Mouse (Mus musculus) intestine, postnatal 0 days (tissue): ENCODE measurements around the gene Gm17334. TPM values are rescaled to one million over a fixed set of nuclear protein-coding genes. Genes with fewer than 3 reads are reported as not detected.
A peak's percentile ranks its signal among the peaks of the same experiment; 100 is the strongest.

ENCODE experiments used
- ATAC-seq: fragments of 200-750 bp; cut with Nextera tagmentation; 2 replicates; pipeline ENCODE4 v1.8.0; 2017; ENCODE audit warnings: mild to moderate bottlenecking, moderate TSS enrichment, moderate library complexity
- H3K27ac ChIP-seq: fragments of 300-500 bp; sonication (generic); 2 replicates; pipeline ENCODE4 v1.5.1; 2014; ENCODE audit warnings: mild to moderate bottlenecking, low read depth, low read length, moderate library complexity
- H3K27me3 ChIP-seq: fragments of 300-500 bp; sonication (generic); replicated peaks from 2 replicates; pipeline ENCODE4 v1.6.1; 2014; ENCODE audit warnings: low read length, mixed read lengths; ENCODE audit not compliant: control insufficient read depth, insufficient read depth
- H3K36me3 ChIP-seq: fragments of 300-500 bp; sonication (generic); 2 replicates; pipeline ENCODE4 v1.6.1; 2014; ENCODE audit warnings: mild to moderate bottlenecking, moderate library complexity; ENCODE audit not compliant: control insufficient read depth, insufficient read depth
- H3K4me1 ChIP-seq: fragments of 300-500 bp; sonication (generic); replicated peaks from 2 replicates; pipeline ENCODE4 v1.6.1; 2014; ENCODE audit warnings: antibody characterized with exemption, low read length, mixed read lengths; ENCODE audit not compliant: control insufficient read depth, insufficient read depth
- H3K4me2 ChIP-seq: fragments of 300-500 bp; sonication (generic); replicated peaks from 2 replicates; pipeline ENCODE4 v1.6.1; 2014; ENCODE audit warnings: low read depth, mild to moderate bottlenecking, moderate library complexity
- H3K4me3 ChIP-seq: fragments of 300-500 bp; sonication (generic); 2 replicates; pipeline ENCODE4 v1.5.1; 2014; ENCODE audit warnings: low read depth, low read length
- H3K9ac ChIP-seq: fragments of 300-500 bp; sonication (generic); 2 replicates; pipeline ENCODE4 v1.6.1; 2014; ENCODE audit warnings: mild to moderate bottlenecking, low read depth, low read length
- H3K9me3 ChIP-seq: fragments of 300-500 bp; sonication (generic); 2 replicates; pipeline ENCODE4 v1.6.1; 2016; ENCODE audit warnings: mixed run types; ENCODE audit not compliant: control insufficient read depth
- CTCF ChIP-seq: sonication (generic); IDR thresholded peaks from 2 replicates; pipeline ENCODE4 v1.5.1; 2016; ENCODE audit warnings: low read depth, mild to moderate bottlenecking, control low read depth, antibody characterized with exemption, moderate library complexity
- WGBS: fragments of 180-500 bp; shearing (Covaris S2); extraction: QIAGEN DNeasy Blood & Tissue Kit; methylation state at CpG from one replicate; pipeline ENCODE4 v1.1.7; 2014; 5-methylcytosine and 5-hydroxymethylcytosine counted together
- microRNA-seq: library from miRNA; unstranded; fragments of <30 nt; microRNA quantifications from one replicate; pipeline ENCODE4, GENCODE M21; 2016
- polyA plus RNA-seq: library from polyadenylated mRNA; unstranded; fragments of >200 nt; fragmentation: Nextera tagmentation; extraction: Ambion mirVana; gene quantifications from 2 replicates; pipeline ENCODE4 v1.2.1, GENCODE M21; 2015

The Gm17334 gene
- polyA plus RNA-seq, 1 experiment from 2014 or later: 0.17 TPM

DNA sequence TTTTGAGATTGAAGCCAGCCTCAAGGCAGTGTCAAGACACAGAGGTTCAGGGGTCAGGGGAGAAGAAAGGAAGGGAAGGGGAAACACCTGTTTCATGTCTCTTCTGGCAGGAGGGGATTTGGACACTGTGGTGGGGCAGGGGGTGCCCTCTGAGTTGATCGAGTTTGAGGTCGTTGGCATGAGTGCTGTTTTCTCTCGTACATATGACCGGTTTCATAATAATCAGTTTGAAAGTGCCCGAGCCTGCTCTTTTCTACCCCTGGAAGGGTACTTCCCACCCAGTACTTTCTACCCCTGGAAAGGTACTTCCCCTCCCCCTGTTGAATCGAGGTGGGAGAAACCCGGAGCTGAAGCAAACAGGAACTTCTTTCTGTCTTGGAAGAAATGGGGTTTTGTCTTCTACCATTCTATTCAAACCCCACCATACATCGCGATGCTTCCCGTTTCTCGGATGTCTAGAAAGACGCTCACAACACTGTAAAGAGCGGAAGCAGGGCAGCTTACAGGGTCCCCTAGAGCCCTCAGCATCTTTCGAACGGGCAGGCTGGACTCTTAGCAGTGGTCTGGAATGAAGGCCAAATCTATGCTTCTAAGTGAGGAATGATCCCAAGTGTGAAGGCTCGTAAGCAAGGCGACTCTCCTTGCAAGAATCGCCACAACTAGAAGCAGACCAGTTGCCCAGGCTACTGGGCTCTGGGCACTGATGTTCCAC is 37.9 kb downstream of the Gm17334 start:
- no peaks in the 10 kb centered on the region for H3K27me3 ChIP-seq
- WGBS: 68% methylated on average over 18 of the region's 18 CpGs
- H3K4me3 ChIP-seq: no peak overlapping the region
- H3K4me1 ChIP-seq: no peaks in the 10 kb centered on the region
- no peak for ATAC-seq
- no peaks in the 10 kb centered on the region for H3K36me3 ChIP-seq
- no peak overlapping the region for H3K27ac ChIP-seq
- H3K4me2 ChIP-seq: 0 out of 2 replicates have a peak overlapping the region, but pooled peaks have one; percentile 51
- H3K9me3 ChIP-seq: no peaks in the 10 kb centered on the region
- H3K9ac ChIP-seq: no peak overlapping the region
- TF ChIP-seq CTCF: no peak

DNA sequence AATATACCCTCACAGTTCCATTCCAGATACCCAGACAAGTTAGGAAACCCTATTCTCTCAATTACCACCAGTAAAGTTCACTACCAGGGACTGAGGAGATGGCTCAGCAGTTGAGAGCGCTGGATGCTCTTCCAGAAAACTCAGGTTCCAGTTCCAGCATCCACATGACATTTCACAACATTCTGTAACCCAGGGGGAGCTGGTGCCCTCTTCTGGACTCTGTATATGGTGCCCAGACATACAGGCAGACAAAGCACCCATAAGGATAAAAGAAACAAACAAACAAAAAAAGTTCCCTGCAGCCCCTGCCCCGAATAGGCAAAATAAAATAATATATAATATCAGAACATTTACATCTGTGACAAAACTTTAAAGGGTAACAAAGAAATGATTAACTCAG is 38.6 kb downstream of the Gm17334 start:
- H3K4me2 ChIP-seq: no peak overlapping the region
- H3K9me3 ChIP-seq: no peaks in the 10 kb centered on the region
- no peak overlapping the region for H3K4me3 ChIP-seq
- no peaks in the 10 kb centered on the region for H3K27me3 ChIP-seq
- H3K4me1 ChIP-seq: no peaks in the 10 kb centered on the region
- no peak for TF ChIP-seq CTCF
- H3K36me3 ChIP-seq: no peaks in the 10 kb centered on the region
- no peak overlapping the region for H3K27ac ChIP-seq
- no peak for ATAC-seq
- no peak overlapping the region for H3K9ac ChIP-seq
- 81% methylated on average over 2 of the region's 2 CpGs for WGBS

DNA sequence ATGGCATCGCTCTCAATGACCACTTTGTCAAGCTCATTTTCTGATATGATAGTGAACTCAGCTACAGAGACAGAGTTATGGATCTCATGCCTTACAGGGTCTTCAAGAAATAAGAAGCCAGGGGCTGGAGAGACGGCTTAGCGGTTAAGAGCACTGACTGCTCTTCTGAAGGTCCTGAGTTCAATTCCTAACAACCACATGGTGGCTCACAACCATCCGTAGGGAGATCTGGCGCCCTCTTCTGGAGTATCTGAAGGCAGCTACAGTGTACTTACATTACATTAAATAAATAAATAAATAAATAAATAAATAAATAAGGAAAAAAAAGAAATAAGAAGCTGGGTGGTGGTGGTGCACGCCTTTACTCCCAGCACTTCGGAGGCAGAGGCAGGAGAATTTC is 39.2 kb downstream of the Gm17334 start:
- Histone ChIP-seq H3K27me3 (no peaks in the 10 kb centered on the region), H3K4me1 (no peaks in the 10 kb centered on the region), H3K9me3 (no peaks in the 10 kb centered on the region), H3K4me3 (no peak overlapping the region), H3K9ac (no peak overlapping the region), H3K4me2 (no peak overlapping the region), H3K27ac (no peak overlapping the region), H3K36me3 (no peaks in the 10 kb centered on the region)
- no peak for ATAC-seq
- 89% methylated on average over 7 of the region's 7 CpGs for WGBS
- peak; percentile 32 for TF ChIP-seq CTCF

GRCm38 (mm10) chr11:53732244-53732643 is 40.7 kb downstream of the Gm17334 start:
- no peak overlapping the region for H3K4me2 ChIP-seq
- H3K36me3 ChIP-seq: no peaks in the 10 kb centered on the region
- H3K9me3 ChIP-seq: no peaks in the 10 kb centered on the region
- ATAC-seq: no peak
- H3K4me1 ChIP-seq: no peaks in the 10 kb centered on the region
- no peaks in the 10 kb centered on the region for H3K27me3 ChIP-seq
- 80% methylated on average over 8 of the region's 8 CpGs for WGBS
- TF ChIP-seq CTCF: no peak
- H3K9ac ChIP-seq: no peak overlapping the region
- no peak overlapping the region for H3K4me3 ChIP-seq
- no peak overlapping the region for H3K27ac ChIP-seq

DNA sequence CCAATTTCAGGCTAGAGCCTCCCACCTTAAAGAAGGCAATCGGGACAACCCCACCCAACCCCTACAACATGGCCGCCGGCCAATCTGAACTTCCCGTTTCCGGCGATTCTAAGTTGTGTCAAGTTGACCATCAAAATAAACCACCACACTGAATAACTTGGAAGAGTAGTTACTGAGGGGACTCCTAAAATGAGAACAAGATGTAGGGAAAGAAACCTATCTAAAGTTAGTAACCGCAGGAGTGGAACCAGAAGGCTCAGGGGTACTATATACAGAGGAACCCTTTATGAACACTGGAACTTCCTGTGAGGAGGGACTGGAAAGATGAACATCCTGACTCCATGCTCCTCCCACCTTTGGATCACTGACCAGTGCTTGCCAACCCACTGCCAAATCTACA is 41.5 kb downstream of the Gm17334 start:
- H3K27ac ChIP-seq: no peak overlapping the region
- no peak overlapping the region for H3K9ac ChIP-seq
- no peaks in the 10 kb centered on the region for H3K4me1 ChIP-seq
- no peak overlapping the region for H3K4me3 ChIP-seq
- TF ChIP-seq CTCF: no peak
- H3K9me3 ChIP-seq: no peaks in the 10 kb centered on the region
- 96% methylated on average over 7 of the region's 7 CpGs for WGBS
- no peak for ATAC-seq
- no peaks in the 10 kb centered on the region for H3K27me3 ChIP-seq
- H3K4me2 ChIP-seq: no peak overlapping the region
- H3K36me3 ChIP-seq: no peaks in the 10 kb centered on the region

Small RNA genes lying within 50 kb of the gene (microRNA-seq; reads per million reads assigned to microRNA genes)
- gene Mir7671: not detected

Other genes with a start within 250 kb of the Gm17334 start
- 17.0 and 18.4 TPM in 2 replicates for gene Kif3a, start 205.8 kb downstream of the Gm17334 start, polyA plus RNA-seq
- 0.29 and 0.39 TPM in 2 replicates for gene Il4, start 154.5 kb downstream of the Gm17334 start, polyA plus RNA-seq
- not detected in 2 replicates for gene Il13, start 138.5 kb downstream of the Gm17334 start, polyA plus RNA-seq
- 15.6 and 19.3 TPM in 2 replicates for gene Rad50, start 65.9 kb downstream of the Gm17334 start, polyA plus RNA-seq
- gene Il5, start 52.4 kb downstream of the Gm17334 start, polyA plus RNA-seq: not detected in 2 replicates
- 64.3 and 76.1 TPM in 2 replicates for gene Irf1, start 3.2 kb downstream of the Gm17334 start, polyA plus RNA-seq
- 6.5 and 8.0 TPM in 2 replicates for gene Gm12216, start 86.1 kb upstream of the Gm17334 start, polyA plus RNA-seq
- gene Slc22a5, start 118.5 kb upstream of the Gm17334 start, polyA plus RNA-seq: 40.5 and 40.8 TPM in 2 replicates
- gene Slc22a21, start 207.1 kb upstream of the Gm17334 start, polyA plus RNA-seq: 6.8 and 8.8 TPM in 2 replicates